Mouse (Mus musculus) kidney, postnatal 25 days (tissue): Measurements from ENCODE around the gene Ftsj3.

Source experiments
- DNase-seq, 2 experiments: peaks; one replicate each; pipeline ENCODE4 v3.0.0; 2021; ENCODE audit warnings: mixed read lengths in 2 of 2

Gene Ftsj3

DNA sequence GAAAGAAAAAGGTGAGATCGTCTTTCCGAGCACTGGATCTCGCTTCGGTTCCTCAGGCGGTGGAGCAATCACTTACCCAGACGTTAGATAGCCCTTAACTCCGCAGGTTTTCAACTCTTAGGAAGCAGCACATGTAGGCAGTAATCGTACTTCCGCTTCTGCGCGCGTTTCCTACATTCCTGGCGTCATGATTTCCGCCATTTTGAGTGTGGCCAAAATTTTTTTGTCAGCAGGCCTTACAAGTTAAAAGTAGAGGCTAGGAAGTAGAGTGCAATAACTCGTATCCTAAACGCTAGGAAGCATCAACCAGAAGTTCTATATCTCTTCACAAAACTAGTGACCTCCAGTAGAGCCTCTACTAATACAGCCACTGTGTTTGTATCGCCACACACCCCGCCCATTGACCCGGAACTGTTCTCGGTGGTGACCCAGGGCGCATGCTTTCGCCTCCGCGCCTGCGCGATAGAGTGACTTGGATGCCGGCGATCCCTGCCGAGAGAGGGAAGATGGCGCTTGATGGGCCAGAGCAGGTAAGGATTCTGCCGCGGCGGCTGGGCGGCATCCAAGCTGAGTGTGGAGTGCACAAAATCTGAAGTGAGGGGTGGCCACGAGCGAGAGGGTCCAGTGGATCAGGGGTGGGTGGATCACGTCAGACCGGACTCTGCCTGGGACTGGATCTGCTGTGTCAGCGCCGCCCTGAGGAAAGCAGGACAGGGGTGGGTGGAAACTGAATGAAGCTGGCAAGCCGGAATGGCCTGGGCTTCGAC lies at the start of gene Ftsj3, which contains the start of gene Psmc5:
Ftsj3 (minus strand) TSS at position 395 of the 767 bp plus-strand sequence.
Psmc5 (plus strand) TSS at position 470 of the 767 bp plus-strand sequence.
- peak; percentile 98 to 100 for DNase-seq

DNA sequence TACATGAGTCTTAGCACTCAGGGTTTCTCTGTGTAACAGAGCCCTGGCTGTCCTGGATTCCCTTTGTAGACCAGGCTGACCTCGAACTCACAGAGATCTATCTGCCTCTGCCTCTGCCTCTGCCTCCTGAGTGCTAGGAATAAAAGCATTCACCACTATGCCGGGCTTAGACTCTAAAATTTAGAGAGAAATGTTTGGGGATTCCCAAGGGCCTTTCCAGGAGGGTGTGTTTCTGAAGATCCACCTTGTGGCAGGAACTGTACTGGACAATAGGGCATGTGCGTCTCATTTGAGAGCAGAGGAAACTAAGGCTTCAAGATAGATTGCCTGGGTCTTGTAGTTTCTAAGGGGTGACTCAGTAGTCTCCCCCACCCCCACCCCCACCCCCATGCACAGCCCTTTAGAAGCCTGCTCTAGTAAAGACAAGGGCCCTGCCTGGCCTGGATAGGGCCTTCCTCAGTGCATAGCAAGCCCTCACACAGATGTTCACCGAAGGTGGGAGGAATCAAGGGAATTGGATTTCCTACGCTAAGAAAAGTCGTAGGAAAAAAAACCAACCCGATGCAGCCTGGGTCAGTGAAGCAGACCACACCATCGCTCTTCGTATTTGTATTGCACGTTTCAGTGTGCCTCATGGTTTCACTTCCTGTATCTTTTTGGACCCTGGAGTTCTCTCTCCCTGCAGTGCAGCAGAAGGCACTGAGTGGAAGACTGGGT lies 49.6 kb upstream of the Ftsj3 start:
- no peak for DNase-seq

DNA sequence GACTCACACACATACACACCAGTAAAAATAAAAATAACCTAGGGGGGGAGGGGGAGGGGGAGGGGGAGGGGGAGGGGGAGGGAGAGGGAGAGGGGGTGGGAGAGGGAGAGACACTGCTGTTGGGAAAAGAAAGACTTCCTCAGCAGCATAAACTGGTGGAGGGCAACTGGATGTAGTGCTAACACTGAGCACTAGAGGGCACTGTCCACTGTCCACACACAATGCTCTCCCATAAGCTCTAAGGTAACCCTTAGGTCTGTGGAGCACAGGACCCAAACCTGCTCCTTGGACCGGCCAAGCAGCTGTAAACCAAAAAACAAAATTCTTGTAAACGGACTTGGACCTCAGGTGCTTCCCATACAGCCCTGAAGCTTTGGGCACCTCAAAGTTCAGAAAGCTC lies 46.8 kb upstream of the Ftsj3 start:
- DNase-seq, result peak; percentile 57 to 77

DNA sequence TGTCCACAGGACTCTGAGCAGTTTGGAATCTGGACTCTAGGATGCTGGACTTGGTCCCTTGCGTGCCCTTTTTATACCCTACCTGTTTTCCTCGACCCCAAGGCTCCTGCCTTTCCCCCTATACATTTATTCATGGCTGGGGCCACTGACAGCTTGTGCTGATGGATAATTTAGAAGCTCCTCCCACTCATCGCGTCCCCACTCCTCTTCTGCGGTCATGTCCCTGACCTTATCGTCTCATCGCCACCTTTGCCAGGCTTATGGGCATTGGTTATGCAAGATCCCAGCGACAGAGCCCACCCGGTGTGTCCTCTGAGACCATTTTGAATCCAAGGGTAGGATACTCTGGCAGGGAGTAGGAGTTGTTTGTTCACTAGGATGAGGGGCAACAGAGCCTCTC lies 45.9 kb upstream of the Ftsj3 start, which contains the start of gene Gh:
Gh (minus strand) TSS at position 101 of the 400 bp plus-strand sequence.
- DNase-seq, result no peak

DNA sequence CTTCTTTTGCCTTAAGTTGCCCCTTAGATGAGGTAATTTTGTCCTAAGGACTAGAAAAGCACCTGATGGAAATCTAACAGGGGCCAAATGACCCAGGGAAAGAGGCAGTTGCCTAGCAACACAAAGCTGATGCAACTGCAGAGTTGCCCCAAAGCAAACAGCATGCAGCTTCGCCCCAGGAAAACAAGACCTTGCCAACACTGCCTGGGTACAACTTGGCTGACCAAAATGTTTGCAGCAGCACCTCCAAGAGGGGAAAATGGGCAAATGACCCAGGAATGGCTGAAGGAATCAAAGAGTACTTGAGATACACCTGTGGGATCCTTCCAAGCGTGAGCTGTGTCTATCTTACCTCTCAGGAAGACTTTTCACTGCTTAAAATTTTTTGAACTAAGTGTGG lies 36.0 kb upstream of the Ftsj3 start:
- DNase-seq, result no peak

DNA sequence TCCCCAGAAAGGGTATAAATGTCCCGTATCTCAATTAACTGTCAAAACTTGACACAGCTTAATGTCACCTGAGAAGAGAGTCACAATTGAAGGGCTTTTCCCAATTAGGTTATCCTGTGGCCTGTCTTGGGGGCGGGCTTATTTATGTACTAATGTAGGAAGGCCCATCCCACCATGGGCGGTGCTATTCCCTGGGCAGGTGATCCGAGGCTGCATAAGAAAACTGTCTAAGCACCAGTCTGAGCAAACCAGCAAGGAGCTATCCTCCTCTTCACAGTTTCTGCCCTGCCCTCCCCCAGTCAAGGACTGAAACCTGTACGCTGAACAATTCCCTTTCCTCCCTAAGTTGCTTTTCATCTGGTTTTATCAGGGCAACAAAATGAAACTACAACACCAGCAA lies 34.5 kb upstream of the Ftsj3 start:
- no peak for DNase-seq

DNA sequence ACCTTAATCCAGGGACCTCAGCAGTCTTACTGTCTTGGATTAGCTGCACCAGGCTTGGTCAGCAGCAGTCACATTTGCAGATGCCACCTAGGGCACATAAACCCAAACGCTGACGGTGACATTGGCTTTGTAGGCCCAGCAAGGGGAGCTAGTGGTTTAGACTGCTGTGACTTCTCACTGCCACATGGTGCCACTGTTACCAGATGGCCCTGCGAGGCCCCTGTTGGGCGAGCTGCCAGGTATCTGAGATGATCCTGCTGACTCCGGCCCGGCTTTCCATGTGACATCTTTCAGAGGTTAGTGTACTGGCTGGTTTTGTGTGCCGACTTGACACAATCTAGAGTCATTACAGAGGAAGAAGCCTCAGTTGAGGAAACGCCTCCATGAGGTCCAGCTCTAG lies 33.5 kb upstream of the Ftsj3 start:
- DNase-seq, result peak; percentile 81 to 85

DNA sequence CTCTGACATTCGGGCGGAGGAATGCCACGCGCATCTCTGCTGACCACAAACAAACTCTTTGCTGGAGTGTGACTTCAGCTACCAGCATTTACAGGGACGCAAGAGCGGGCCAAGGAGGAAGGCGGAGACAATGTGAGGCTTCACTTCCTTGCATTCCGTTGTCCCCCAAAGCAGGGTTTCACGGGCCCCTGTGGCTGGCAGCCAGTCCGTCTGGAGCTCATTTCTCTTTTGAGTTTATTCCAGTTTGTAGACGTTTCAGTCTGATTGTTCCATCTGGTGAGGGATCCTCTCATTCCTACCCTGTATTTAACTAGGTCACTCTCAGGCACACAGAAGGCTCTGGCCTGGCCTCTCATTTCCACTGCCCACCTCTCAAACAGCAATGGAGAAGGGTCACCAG lies 31.1 kb upstream of the Ftsj3 start:
- no peak for DNase-seq

DNA sequence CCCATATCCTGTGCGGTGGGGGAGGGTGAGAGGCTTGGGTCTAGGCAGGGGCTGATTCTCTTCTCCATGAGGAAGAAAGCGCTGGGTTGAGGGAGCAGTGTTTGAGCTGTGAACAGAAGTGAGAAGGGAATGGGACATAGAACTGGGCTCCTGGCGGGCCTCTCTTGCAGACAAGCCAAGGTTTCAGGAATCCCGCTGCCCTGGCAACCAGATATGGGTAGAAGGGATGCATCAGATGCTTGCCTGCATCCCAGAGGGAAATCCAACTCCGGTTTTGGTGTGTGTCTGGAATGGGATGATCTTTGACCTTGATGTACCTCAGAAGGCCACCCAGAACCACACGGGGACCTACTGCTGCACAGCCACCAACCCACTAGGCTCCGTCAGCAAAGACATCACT lies 30.3 kb upstream of the Ftsj3 start:
- DNase-seq, result no peak

DNA sequence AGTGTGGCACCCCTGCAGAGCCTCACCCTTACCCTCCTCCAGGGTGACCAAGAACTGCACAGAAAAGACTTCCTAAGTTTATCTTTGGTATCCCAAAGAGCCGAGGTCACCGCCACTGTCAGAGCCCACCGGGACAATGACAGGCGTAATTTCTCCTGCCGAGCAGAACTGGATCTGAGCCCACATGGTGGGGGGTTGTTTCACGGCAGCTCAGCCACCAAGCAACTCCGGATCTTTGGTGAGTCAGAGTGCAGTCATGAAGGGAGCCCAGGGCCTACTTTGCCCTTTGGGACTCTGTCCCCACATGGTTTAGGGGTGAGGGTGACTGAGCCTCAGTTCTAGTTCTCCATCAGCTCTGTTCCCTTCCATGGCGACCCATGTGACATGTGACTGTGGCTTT lies 28.2 kb upstream of the Ftsj3 start:
- DNase-seq, result peak in 1 of 2 experiments; percentile 13

DNA sequence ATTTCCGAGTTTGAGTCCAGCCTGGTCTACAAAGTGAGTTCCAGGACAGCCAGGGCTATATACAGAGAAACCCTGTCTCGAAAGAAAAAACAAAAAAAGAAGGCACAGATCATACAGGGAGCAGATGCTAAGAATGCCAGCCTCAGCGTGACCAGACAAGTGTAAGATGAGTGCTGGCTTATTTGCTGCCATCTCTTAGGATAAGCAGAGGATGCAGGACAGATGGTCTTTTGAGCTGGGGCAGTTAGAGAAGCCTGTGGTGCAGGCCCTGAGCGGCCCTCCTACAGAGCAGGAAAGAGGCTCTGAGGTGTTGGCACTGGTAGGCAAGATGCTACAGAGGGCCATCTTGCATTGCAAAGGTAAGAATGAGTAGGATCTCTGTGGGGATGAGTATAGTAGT lies 27.5 kb upstream of the Ftsj3 start:
- no peak for DNase-seq

DNA sequence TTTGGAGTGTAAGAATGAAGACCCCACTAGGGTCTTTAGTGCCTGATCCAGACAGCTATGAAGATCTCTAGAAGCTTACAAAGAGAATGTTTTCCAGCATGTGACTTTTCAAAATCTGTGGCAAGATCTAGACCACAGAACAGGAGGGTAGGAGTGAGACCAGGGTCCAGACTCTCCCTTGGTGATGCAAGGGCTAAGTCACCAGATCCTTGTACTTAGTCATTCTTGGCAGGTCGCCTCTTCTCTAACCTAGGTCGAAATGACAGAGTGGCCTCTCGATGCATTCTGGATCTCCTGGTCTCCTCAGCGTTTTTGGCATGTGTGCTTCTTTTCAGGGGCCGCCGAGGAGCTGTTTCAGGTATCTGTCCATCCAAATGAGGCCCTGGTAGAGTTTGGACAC lies 26.6 kb upstream of the Ftsj3 start:
- DNase-seq, result no peak

DNA sequence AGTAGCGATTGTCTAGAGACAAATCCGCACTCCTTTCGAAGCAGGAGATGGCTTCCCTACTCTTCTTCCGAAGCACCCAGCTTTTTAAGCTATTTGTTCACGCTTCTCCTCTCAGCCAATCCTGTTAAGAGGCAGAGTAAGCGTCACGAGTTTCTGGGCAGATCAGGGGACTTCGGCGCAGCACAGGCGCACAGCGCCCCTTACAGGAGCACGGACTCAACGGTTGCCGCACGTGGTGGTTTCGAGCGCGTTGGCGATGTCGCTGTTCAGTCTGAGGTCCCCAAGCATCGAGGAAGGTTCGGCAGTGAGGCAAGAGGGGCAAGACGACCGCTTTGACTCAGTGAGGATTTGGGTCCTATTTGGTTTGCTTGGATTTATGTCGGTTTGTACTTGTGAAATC lies 20.6 kb upstream of the Ftsj3 start, which contains the start of gene Tcam1:
Tcam1 (plus strand) TSS at position 219 of the 400 bp plus-strand sequence.
- DNase-seq, result peak; percentile 92 to 97

DNA sequence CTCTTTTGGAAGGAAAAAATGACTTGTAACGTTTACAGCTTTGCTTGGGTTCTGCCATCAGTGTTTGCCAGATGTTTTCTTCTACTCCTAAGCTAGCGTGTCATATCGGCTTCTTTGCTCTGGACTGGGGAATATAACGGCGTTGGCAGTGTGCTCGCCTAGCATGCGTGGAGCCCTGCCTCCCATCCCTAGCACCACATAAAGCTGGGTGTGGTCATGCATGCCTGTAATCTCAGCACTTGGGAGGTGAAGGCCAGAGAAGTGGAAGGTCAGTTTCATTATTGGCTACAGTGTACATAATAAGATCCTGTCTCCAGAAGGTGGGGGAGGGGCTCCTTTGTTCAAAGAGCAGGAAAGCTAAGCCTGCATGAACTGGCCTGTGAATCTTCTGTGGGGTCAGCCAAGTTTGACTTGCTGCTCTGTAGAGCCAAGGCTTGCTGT lies 19.1 kb upstream of the Ftsj3 start:
- peak; percentile 75 to 82 for DNase-seq

DNA sequence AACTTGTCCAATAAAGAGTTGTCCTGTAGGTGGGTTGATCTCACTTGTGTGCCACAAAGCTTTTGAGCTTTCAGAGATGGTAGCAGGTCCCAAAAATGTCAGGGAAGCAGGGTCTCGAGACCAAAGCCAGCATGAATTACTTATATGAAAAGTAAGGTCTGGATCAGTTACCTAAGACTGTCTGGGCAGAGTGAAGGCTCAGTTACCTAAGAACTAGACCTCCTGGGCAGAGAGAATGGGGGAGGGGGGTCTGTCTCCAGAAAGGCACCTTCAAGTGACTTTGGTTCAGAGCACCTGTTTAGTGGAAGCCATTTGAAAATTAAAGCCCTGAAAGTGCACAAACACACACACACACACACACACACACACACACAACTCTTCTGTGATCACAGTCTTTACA lies 18.5 kb upstream of the Ftsj3 start:
- peak in 1 of 2 experiments; percentile 29 for DNase-seq

DNA sequence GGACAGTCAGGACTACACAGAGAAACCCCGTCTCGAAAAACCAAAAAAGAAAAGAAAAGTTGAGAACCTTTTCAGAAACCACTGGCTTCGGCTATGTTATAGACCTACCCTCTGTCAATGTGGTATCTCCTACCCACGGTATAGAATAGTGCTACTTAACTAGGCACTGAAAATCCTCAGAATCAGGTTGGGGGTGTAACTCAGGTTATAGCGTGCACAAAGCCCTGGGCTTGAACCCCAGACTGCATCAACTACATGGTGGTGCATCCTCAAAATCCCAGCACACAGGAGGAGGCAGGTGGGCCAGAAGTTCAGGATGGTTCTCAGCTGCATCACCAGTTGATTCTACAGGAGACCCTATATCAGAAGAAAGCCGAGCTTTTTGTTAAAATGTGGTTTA lies 17.9 kb upstream of the Ftsj3 start:
- DNase-seq, result peak in 1 of 2 experiments; percentile 24

DNA sequence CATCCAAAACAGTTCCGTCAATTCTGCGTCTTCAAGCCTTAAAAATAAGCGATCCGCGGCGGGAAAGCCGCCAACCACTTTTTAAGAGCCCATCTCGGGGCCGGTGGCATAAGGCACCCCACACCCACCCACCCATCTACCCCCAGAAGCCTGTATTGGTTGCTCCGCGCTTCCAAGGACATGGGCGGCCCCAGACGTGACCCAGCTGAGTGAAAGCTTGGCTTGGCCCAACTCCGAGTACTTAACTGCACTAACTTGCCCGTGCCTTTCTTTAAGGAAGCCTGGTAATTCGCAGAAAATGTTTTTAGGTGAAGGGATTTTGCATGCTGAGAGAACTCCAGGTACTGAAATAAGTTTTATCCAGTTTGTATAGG lies 17.4 kb upstream of the Ftsj3 start:
- DNase-seq, result no peak

DNA sequence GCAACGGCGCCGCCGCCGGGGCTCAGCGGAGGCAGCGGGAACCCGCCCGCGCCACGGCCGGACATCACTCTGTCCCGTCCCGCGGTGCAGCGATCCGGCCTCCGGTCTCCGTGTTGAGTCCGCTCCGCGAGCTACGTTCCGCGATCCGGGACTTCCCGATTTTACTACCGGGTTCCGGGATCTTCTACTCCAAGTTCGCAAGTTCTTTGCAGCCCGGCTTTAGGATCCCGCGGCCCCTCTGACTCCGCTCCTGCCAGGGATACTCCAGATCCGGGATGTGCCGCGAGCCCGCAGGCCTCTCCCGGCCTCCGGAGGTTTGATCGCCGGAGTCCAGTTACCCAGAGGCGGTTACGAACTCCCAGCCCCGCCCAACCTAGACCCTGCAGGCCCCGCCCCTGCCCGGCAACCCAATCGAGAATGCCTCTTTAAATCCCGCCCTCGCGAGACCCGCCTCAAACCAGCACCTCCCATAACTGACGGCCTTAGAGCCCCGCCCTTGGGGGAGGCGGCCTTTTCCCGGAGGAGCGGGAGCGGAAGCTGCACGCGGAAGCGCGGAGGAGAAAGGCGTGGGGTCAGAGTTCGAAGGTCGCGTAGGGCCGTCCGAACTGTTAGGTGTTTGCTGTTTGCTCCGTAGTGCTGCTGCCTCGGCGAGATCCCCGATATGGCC lies 16.9 kb upstream of the Ftsj3 start, which contains the start of gene Smarcd2:
Smarcd2 (minus strand) TSS at position 329 of the 667 bp plus-strand sequence.
- DNase-seq, result peak; percentile 100

DNA sequence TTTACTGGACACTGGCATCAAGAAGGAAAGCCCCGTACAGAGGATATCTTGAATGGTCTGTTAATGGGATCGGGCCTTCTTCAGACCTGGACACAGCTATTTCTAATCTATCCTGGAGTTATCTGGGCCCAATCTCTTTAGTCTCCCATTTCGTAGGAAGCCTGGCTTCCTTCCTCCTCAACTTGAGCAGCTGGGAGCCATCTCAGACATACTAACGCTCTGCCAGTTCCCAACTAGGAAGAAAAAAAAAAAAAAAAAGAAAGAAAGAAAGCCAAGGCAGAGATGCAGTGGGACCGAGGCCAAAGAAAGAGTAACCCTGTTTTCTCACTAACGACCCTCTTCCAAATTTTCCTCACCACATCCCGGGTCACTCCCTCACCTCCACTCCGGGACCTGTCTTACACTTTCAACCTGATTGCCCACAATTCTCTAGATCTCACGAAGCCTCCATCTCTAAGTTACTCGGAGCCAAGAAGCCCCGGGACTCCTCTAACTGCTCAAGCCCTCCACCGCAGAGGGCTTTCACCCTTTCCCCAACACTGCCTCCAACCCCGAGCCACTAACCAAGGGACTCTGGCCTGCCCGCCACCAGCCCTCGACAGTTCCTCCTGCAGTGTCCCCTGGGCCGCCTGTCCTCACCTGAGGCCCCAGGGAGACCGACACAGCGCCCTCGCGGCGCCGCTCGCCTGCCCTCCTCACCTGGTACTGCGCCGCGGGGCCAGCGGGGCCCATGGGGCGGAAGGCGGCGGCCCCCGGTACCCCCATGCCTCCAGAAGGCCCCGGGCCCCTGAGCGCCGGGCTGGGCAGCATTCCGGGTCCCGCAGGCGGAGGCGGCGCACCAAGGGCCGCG lies 16.1 kb upstream of the Ftsj3 start:
- DNase-seq, result peak; percentile 46 to 72

DNA sequence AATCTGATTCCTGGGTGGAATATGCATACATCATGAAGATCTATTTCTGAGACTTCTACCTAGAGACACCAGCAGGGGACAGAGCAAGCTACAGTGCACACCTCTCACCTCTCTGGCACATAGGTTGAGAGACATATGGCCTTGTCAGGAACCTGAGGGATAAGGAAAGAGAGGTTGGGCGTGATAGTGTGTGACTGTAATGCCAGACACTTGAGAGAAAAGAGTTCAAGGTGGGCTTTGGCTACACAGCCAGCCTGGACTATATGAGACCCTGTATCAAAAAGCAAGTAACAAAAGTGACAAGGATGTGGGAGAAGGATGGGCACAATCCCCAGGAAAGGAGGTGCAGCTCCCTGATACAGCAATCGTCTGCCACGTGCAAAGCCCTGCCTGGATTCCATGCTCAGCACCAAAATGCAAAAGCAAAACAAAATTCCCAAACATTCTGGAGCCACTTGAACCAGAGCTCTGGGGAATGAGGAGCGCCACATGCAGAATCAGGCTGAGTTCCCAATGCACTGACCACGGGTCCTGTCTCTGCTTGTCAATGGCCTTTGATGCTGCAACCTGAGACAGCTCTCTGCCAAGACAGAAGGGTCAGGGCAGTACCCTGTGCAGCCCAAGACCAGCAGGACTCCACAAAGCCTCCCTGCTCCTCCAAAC lies 15.4 kb upstream of the Ftsj3 start:
- peak in 1 of 2 experiments; percentile 49 for DNase-seq

DNA sequence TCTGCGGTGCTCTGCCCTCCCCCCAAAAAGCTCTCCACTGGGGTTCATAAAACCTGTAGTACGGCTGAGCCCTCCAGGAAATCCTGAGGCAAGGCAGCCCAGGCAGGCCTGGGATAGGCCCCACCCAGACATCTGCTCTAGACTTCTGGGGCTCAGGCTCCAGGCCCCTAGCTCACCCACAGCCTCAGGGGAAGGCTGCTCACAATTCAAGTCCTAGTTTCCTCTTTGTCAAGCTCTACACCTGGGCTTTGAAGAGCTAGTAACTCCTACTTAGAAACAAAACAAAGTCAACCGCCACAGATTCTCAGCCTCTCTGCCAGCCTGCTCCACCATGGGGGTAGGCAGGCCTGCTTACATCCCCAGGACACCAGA lies 13.2 kb upstream of the Ftsj3 start:
- peak; percentile 28 to 51 for DNase-seq
